Mouse (Mus musculus) CH12.LX (cell line): ENCODE results near the gene Mark1. TPM values are rescaled to one million over a fixed set of nuclear protein-coding genes. Genes with fewer than 3 reads are reported as not detected.

ENCODE experiments used
- DNase-seq: peaks from one replicate; pipeline ENCODE4 v3.0.0-alpha.2; 2013; ENCODE audit errors: extremely low read depth
- H3K27ac ChIP-seq: 2 replicates; pipeline ENCODE4 v1.5.1; 2012; ENCODE audit warnings: low read depth, mild to moderate bottlenecking, control low read depth, moderate library complexity; ENCODE audit not compliant: insufficient read depth
- H3K27me3 ChIP-seq: replicated peaks from 2 replicates; pipeline ENCODE3; 2012; ENCODE audit warnings: inconsistent platforms
- H3K36me3 ChIP-seq, 2 experiments: replicated peaks in 1 of 2; 2 replicates each; pipeline versions ENCODE3 to v1.6.1; 2012; ENCODE audit warnings: inconsistent platforms in 1 of 2, low read length in 1 of 2, mild to moderate bottlenecking in 1 of 2, mixed read lengths in 1 of 2, moderate library complexity in 1 of 2; ENCODE audit not compliant: control insufficient read depth in 1 of 2, insufficient read depth in 1 of 2
- H3K4me1 ChIP-seq, 2 experiments: 2 replicates each; pipeline ENCODE4 v1.6.1; 2012; ENCODE audit warnings: inconsistent platforms in 1 of 2, moderate library complexity in 1 of 2; ENCODE audit not compliant: insufficient read depth in 2 of 2, control insufficient read depth in 1 of 2
- H3K4me2 ChIP-seq: 2 replicates; pipeline ENCODE4 v1.6.1; 2012; ENCODE audit warnings: low read depth, mild to moderate bottlenecking, control low read depth; ENCODE audit not compliant: poor library complexity, insufficient read depth, severe bottlenecking
- H3K4me3 ChIP-seq, 3 experiments: fragments of 150-350 bp in 1 of 3; sonication (generic) in 1 of 3; replicated peaks in 1 of 3; 2 replicates each; pipeline versions ENCODE3 to v1.5.1; 2011 to 2012; ENCODE audit warnings: low read depth in 2 of 3, low read length in 2 of 3, mild to moderate bottlenecking in 2 of 3, moderate library complexity in 2 of 3, control low read depth in 1 of 3, improper control_type of control experiment in 1 of 3, inconsistent platforms in 1 of 3, mixed read lengths in 1 of 3; ENCODE audit not compliant: poor library complexity in 1 of 3
- H3K79me2 ChIP-seq: replicated peaks from 2 replicates; pipeline ENCODE4 v1.6.1; 2012; ENCODE audit warnings: mild to moderate bottlenecking, moderate library complexity; ENCODE audit not compliant: control insufficient read depth, poor library complexity, insufficient read depth, severe bottlenecking; ENCODE audit errors: extremely low read depth
- H3K9ac ChIP-seq: 2 replicates; pipeline ENCODE4 v1.6.1; 2012; ENCODE audit warnings: low read depth, mild to moderate bottlenecking, control low read depth, moderate library complexity; ENCODE audit not compliant: insufficient read depth
- H3K9me3 ChIP-seq: replicated peaks from 2 replicates; pipeline ENCODE3; 2012; ENCODE audit warnings: low read length, inconsistent platforms, mixed read lengths
- BHLHE40 ChIP-seq: IDR thresholded peaks from 2 replicates; pipeline ENCODE4 v1.6.1; 2011; ENCODE audit warnings: mild to moderate bottlenecking, low read depth, low read length, improper control_type of control experiment
- CHD2 ChIP-seq: IDR thresholded peaks from 2 replicates; pipeline ENCODE4 v1.6.1; 2011; ENCODE audit warnings: low read length, improper control_type of control experiment
- ETS1 ChIP-seq: conservative IDR thresholded peaks from 2 replicates; pipeline ENCODE4 v1.6.1; 2012; ENCODE audit warnings: low read depth, mild to moderate bottlenecking, inconsistent platforms, low read length, improper control_type of control experiment, moderate library complexity
- GABPA ChIP-seq: IDR thresholded peaks from 2 replicates; pipeline ENCODE4 v1.6.1; 2012; ENCODE audit warnings: low read depth, low read length, improper control_type of control experiment, inconsistent platforms; ENCODE audit not compliant: insufficient replicate concordance
- IRF4 ChIP-seq: IDR thresholded peaks from 2 replicates; pipeline ENCODE4 v1.6.1; 2014; ENCODE audit warnings: low read depth, mild to moderate bottlenecking, inconsistent platforms, low read length, improper control_type of control experiment
- JUND ChIP-seq: conservative IDR thresholded peaks from 2 replicates; pipeline ENCODE4 v1.6.1; 2011; ENCODE audit warnings: low read depth, low read length, improper control_type of control experiment
- MAZ ChIP-seq: IDR thresholded peaks from 2 replicates; pipeline ENCODE4 v1.6.1; 2012; ENCODE audit warnings: low read depth, mild to moderate bottlenecking, inconsistent platforms, low read length, improper control_type of control experiment, moderate library complexity
- MEF2A ChIP-seq: IDR thresholded peaks from 2 replicates; pipeline ENCODE4 v1.6.1; 2014; ENCODE audit warnings: low read depth, mild to moderate bottlenecking, inconsistent platforms, low read length, improper control_type of control experiment, borderline replicate concordance
- MXI1 ChIP-seq: IDR thresholded peaks from 2 replicates; pipeline ENCODE4 v1.6.1; 2011; ENCODE audit warnings: mild to moderate bottlenecking, low read depth, low read length, improper control_type of control experiment
- MYC ChIP-seq: IDR thresholded peaks from 2 replicates; pipeline ENCODE4 v1.6.1; 2011; ENCODE audit warnings: low read depth, mild to moderate bottlenecking, improper control_type of control experiment, low read length
- NELFE ChIP-seq: IDR thresholded peaks from 2 replicates; pipeline ENCODE4 v1.6.1; 2011; ENCODE audit warnings: low read depth, low read length, improper control_type of control experiment
- NRF1 ChIP-seq: IDR thresholded peaks from 2 replicates; pipeline ENCODE4 v1.6.1; 2014; ENCODE audit warnings: low read depth, mild to moderate bottlenecking, inconsistent platforms, low read length, improper control_type of control experiment, moderate library complexity
- PAX5 ChIP-seq: IDR thresholded peaks from 2 replicates; pipeline ENCODE4 v1.6.1; 2012; ENCODE audit warnings: low read length, inconsistent platforms, mixed read lengths
- POLR2AphosphoS2 ChIP-seq: IDR thresholded peaks from 2 replicates; pipeline ENCODE4 v1.6.1; 2011; ENCODE audit warnings: low read depth, low read length, improper control_type of control experiment
- RCOR1 ChIP-seq: conservative IDR thresholded peaks from 2 replicates; pipeline ENCODE4 v1.6.1; 2012; ENCODE audit warnings: low read depth, mild to moderate bottlenecking, inconsistent platforms, low read length, improper control_type of control experiment
- SMC3 ChIP-seq: IDR thresholded peaks from 2 replicates; pipeline ENCODE4 v1.6.1; 2011; ENCODE audit warnings: low read depth, low read length, improper control_type of control experiment
- UBTF ChIP-seq: IDR thresholded peaks from 2 replicates; pipeline ENCODE4 v1.6.1; 2012; ENCODE audit warnings: low read depth, mild to moderate bottlenecking, inconsistent platforms, low read length, improper control_type of control experiment, moderate library complexity
- USF1 ChIP-seq: IDR thresholded peaks from 2 replicates; pipeline ENCODE4 v1.6.1; 2014; ENCODE audit warnings: low read depth, mild to moderate bottlenecking, inconsistent platforms, low read length, improper control_type of control experiment
- USF2 ChIP-seq: conservative IDR thresholded peaks from 2 replicates; pipeline ENCODE4 v1.6.1; 2011; ENCODE audit warnings: low read depth, low read length, improper control_type of control experiment
- ZC3H11A ChIP-seq: IDR thresholded peaks from 2 replicates; pipeline ENCODE4 v1.6.1; 2012; ENCODE audit warnings: low read depth, mild to moderate bottlenecking, inconsistent platforms, low read length, improper control_type of control experiment
- dilution Hi-C: fragments of 300-500 bp; cut with MboI; formaldehyde crosslinking; loops from 2 replicates; pipeline ENCODE4 v1.14.3; 2020; ENCODE audit warnings: low sequenced_read_pairs; ENCODE audit not compliant: extremely low pct_unique_long_range_greater_than_20kb, extremely low pct_ligation_motif_present
- in situ Hi-C: fragments of 300-500 bp; cut with MboI; formaldehyde crosslinking; loops from 3 replicates; pipeline ENCODE4 v1.14.3; 2019; ENCODE audit warnings: low sequenced_read_pairs, low pct_ligation_motif_present, low pct_unique_long_range_greater_than_20kb, mixed read lengths
- polyA plus RNA-seq: library from polyadenylated mRNA; unstranded; fragments of >175 nt; gene quantifications from 2 replicates; pipeline ENCODE4 v1.2.1, GENCODE M21; 2012; ENCODE audit warnings: low read depth; ENCODE audit not compliant: insufficient read length
- total RNA-seq, 2 experiments: library from RNA; depleted of rRNA; stranded (reverse); fragments of 300-350 nt in 1 of 2; fragments of >200 nt in 1 of 2; gene quantifications; 2 replicates each; pipeline ENCODE4 v1.2.3; 2012 to 2014

The Mark1 gene
- total and polyA plus RNA-seq, 3 experiments = not detected

- no peak overlapping the region for H3K9ac ChIP-seq
- H3K36me3 ChIP-seq = no peaks in the 10 kb centered on the region
- peaks cover 0 to 12% of the 10 kb centered on the region in 2 experiments; a peak in 2 of 4 replicates for H3K4me1 ChIP-seq
- no peak overlapping the region for H3K4me2 ChIP-seq
- no peak overlapping the region for H3K27ac ChIP-seq
- no peaks in the 10 kb centered on the region for H3K79me2 ChIP-seq
- H3K9me3 ChIP-seq = no peaks in the 10 kb centered on the region
- no peak for DNase-seq
- no peak overlapping the region for H3K4me3 ChIP-seq
- no peak for TF ChIP-seq USF1
- TF ChIP-seq NRF1 = no peak
- TF ChIP-seq GABPA = no peak
- TF ChIP-seq ETS1 = no peak
- no peak for TF ChIP-seq SMC3
- no peak for TF ChIP-seq PAX5
- TF ChIP-seq MAZ = no peak
- no peak for TF ChIP-seq UBTF
- TF ChIP-seq NELFE = no peak
- TF ChIP-seq USF2 = no peak
- TF ChIP-seq POLR2AphosphoS2 = no peak
- no peak for TF ChIP-seq CHD2
- no peak for TF ChIP-seq MYC
- TF ChIP-seq MXI1 = no peak
- TF ChIP-seq BHLHE40 = no peak
- TF ChIP-seq MEF2A = no peak
- peaks cover 2% of the 10 kb centered on the region for H3K27me3 ChIP-seq
- dilution Hi-C loops (no loop called here), in situ Hi-C loops (no loop called here)
Observed at GRCm38 (mm10) chr1:184872069-184872819, 127.1 kb downstream of the Mark1 start.

- Histone ChIP-seq H3K4me2 (no peak overlapping the region), H3K36me3 (no peaks in the 10 kb centered on the region), H3K9me3 (no peaks in the 10 kb centered on the region), H3K4me1 (peaks cover 0 to 12% of the 10 kb centered on the region in 2 experiments; a peak in 2 of 4 replicates), H3K4me3 (no peak overlapping the region), H3K27me3 (peaks cover 2% of the 10 kb centered on the region), H3K9ac (no peak overlapping the region), H3K27ac (no peak overlapping the region), H3K79me2 (no peaks in the 10 kb centered on the region)
- DNase-seq = no peak
- dilution Hi-C loops = no loop called here
- TF ChIP-seq MYC (no peak), JUND (no peak), IRF4 (no peak), RCOR1 (no peak), MAZ (no peak), ZC3H11A (no peak)
- in situ Hi-C loops = no loop called here
Observed at GRCm38 (mm10) chr1:184871506-184871905, 127.9 kb downstream of the Mark1 start.
